Mouse (Mus musculus) heart, embryonic 10.5 days (tissue): ENCODE measurements around the gene Pigk. TPM values are rescaled to one million over a fixed set of nuclear protein-coding genes. Genes with fewer than 3 reads are reported as not detected.

ENCODE experiments used
- DNase-seq: peaks from one replicate; pipeline ENCODE4 v3.0.0-alpha.2; 2017; ENCODE audit warnings: low spot score
- H3K27ac ChIP-seq: fragments of 300-500 bp; sonication (generic); 2 replicates; pipeline ENCODE4 v1.5.1; 2016; ENCODE audit warnings: mild to moderate bottlenecking
- H3K27me3 ChIP-seq: fragments of 300-500 bp; sonication (generic); 2 replicates; pipeline ENCODE4 v1.6.1; 2016; ENCODE audit warnings: mild to moderate bottlenecking; ENCODE audit not compliant: poor library complexity, insufficient read depth, severe bottlenecking
- H3K36me3 ChIP-seq: fragments of 300-500 bp; sonication (generic); 2 replicates; pipeline ENCODE4 v1.6.1; 2016; ENCODE audit warnings: mild to moderate bottlenecking, moderate library complexity
- H3K4me1 ChIP-seq: fragments of 300-500 bp; sonication (generic); 2 replicates; pipeline ENCODE4 v1.6.1; 2016; ENCODE audit warnings: mild to moderate bottlenecking
- H3K4me3 ChIP-seq: fragments of 300-500 bp; sonication (generic); 2 replicates; pipeline ENCODE4 v1.5.1; 2016; ENCODE audit warnings: mild to moderate bottlenecking, moderate library complexity
- H3K9me3 ChIP-seq: fragments of 300-500 bp; sonication (generic); 2 replicates; pipeline ENCODE4 v1.6.1; 2016; ENCODE audit warnings: mild to moderate bottlenecking, moderate library complexity
- WGBS: fragments of 180-500 bp; shearing (Covaris S2); methylation state at CpG from one replicate; pipeline ENCODE4 v1.1.7; 2016; 5-methylcytosine and 5-hydroxymethylcytosine counted together
- polyA plus RNA-seq: library from polyadenylated mRNA; unstranded; fragments of >200 nt; fragmentation: Nextera tagmentation; extraction: Ambion mirVana; gene quantifications from 2 replicates; pipeline ENCODE4 v1.2.1, GENCODE M21; 2016

Pigk gene
- polyA plus RNA-seq, 1 experiment from 2014 or later: 47.3 TPM

DNA sequence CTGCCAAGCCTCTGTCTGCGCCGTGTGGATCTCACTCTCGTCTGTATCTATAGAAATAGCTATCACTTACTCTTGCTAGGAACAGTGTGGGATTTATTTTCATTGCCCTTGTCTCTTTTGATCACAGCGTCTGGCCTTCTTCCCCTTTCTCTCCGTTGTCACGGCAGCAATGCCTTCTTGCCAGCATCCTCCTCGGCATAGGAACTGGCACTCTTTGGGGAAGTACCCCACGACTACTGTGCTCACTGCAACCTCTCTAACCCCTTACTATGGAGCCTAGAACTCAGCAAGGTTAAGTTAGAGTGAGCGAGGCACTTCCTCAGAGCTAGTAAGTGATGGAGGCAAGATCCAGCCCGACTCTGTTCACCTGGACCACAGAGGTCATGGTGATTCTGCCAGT, 191.9 kb downstream of the Pigk start:
- Histone ChIP-seq H3K9me3 (no peaks in the 10 kb centered on the region), H3K4me3 (no peak overlapping the region), H3K27me3 (no peaks in the 10 kb centered on the region), H3K36me3 (no peaks in the 10 kb centered on the region), H3K27ac (no peak overlapping the region), H3K4me1 (no peaks in the 10 kb centered on the region)
- WGBS: 75% methylated on average over 10 of the region's 10 CpGs
- no peak for DNase-seq

GRCm38 (mm10) chr3:152907087-152907486, 193.2 kb downstream of the Pigk start:
- no peak overlapping the region for H3K27ac ChIP-seq
- no peak for DNase-seq
- no peaks in the 10 kb centered on the region for H3K36me3 ChIP-seq
- no peaks in the 10 kb centered on the region for H3K27me3 ChIP-seq
- 74% methylated on average over 5 of the region's 5 CpGs for WGBS
- no peaks in the 10 kb centered on the region for H3K9me3 ChIP-seq
- no peak overlapping the region for H3K4me3 ChIP-seq
- H3K4me1 ChIP-seq: peaks cover 11% of the 10 kb centered on the region

DNA sequence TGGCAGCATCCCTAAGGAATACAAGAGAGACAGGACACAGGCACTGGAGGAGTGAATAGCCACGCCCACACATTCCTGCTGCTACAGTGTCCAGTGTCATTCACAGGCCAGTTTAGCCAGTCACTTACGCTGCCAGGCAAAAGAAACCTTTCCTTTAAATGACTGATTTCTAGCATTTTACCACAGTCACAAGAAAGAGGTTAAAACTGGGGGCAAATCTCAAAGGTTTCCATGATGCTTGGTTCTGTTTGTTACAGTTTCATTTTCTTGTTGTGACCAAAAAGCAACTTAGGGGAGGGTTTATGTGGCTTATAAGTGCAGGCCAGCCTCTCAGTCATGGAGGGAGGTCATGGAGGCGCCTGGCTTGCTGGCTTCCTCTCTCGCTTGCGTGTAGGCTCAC, 193.8 kb downstream of the Pigk start:
- Histone ChIP-seq H3K36me3 (no peaks in the 10 kb centered on the region), H3K9me3 (no peaks in the 10 kb centered on the region), H3K27ac (no peak overlapping the region), H3K4me3 (no peak overlapping the region), H3K4me1 (peaks cover 17% of the 10 kb centered on the region), H3K27me3 (no peaks in the 10 kb centered on the region)
- 76% methylated on average over 5 of the region's 5 CpGs for WGBS
- DNase-seq: no peak

DNA sequence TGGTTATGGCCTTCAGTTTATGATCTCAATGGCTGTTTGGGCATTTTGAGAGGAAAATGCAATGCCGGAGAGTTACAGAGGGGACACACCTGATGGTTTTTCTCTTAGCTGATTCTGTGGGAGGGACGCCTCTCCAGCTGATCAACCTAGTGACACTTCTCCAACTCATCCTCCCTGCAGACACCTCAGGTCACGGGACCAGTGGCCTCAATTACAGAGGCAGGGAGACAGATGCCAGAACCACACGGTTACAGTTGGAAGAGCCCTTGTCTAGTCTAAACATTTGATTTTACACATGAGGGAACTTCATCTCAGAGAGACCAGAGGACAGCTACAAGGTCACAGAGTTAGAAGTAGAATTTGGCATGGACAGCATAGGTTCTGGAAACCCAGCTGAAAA, 197.7 kb downstream of the Pigk start:
- Histone ChIP-seq H3K9me3 (no peaks in the 10 kb centered on the region), H3K36me3 (no peaks in the 10 kb centered on the region), H3K27ac (no peak overlapping the region), H3K4me3 (no peak overlapping the region), H3K27me3 (no peaks in the 10 kb centered on the region), H3K4me1 (peaks cover 19% of the 10 kb centered on the region)
- no peak for DNase-seq
- WGBS: 87% methylated on average over 4 of the region's 4 CpGs

DNA sequence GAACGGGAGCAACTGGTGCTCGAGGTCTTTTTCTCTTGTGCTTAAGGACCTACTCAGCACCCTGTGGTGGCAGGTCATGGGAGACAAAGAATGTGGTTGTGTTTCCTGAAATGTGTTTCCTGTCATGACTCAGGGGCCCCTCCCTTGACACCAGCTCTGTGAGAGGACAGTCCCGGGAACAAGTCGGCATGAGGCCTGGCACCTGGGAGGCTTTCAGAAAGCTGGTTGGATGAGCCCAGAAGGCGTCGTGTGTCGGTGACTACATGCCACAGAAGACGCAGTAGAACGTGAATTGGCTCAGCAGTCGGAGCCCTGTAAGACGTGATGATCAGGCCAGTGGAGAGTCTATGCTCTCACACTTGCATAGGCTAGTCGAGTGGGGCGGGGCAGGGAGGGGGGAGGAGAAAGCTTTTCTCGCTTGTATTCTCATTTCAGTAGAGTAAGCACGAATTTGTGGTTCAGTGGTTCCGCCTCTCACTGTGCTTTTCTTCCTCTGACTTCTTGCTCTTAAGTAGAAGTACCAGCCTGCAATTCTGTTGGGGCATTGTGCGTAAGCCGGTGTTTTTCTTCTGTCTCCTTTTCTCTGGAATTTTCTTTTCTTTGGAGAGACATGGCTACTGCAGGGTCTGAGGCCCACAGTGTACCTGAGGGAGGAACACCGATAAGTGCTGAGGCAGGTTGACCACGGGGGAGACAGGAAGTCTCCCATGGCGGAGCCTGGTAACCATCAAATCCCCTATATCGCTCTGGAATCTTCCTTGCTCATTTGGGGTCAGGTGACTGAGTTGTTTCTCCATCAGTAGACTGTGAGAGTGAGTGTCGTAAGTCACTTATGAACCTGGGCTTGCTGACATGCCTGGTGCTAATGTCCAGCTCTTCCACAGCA, 198.6 kb downstream of the Pigk start:
- no peaks in the 10 kb centered on the region for H3K36me3 ChIP-seq
- H3K4me3 ChIP-seq: no peak overlapping the region
- DNase-seq: no peak
- H3K27ac ChIP-seq: no peak overlapping the region
- H3K27me3 ChIP-seq: no peaks in the 10 kb centered on the region
- H3K9me3 ChIP-seq: no peaks in the 10 kb centered on the region
- peaks cover 19% of the 10 kb centered on the region for H3K4me1 ChIP-seq
- WGBS: 77% methylated on average over 23 of the region's 23 CpGs

GRCm38 (mm10) chr3:152913150-152913549, 199.2 kb downstream of the Pigk start:
- H3K27ac ChIP-seq: no peak overlapping the region
- DNase-seq: no peak
- H3K4me3 ChIP-seq: no peak overlapping the region
- no peaks in the 10 kb centered on the region for H3K36me3 ChIP-seq
- H3K27me3 ChIP-seq: no peaks in the 10 kb centered on the region
- peaks cover 19% of the 10 kb centered on the region for H3K4me1 ChIP-seq
- H3K9me3 ChIP-seq: no peaks in the 10 kb centered on the region
- 77% methylated on average over 10 of the region's 10 CpGs for WGBS

DNA sequence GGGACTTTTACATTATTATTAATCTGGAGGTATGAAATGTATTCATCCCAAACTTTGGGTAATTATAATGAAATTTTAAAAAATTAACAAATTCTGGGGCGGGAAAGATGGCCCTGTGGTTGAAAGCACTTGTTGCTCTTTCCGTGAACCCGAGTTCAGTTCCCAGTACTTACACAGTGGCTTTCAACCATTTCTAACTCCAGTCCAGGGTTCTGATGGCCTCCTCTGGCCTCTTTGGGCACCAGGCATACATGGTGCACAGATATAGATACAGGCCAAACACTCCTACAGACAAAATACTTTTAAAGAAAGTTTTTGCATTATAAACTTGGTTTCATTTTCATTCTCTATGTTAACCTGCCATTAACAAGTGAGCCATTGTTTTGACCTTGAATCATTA, 199.7 kb downstream of the Pigk start:
- H3K4me3 ChIP-seq: no peak overlapping the region
- no peaks in the 10 kb centered on the region for H3K27me3 ChIP-seq
- peaks cover 19% of the 10 kb centered on the region for H3K4me1 ChIP-seq
- no peaks in the 10 kb centered on the region for H3K9me3 ChIP-seq
- no peak for DNase-seq
- no peaks in the 10 kb centered on the region for H3K36me3 ChIP-seq
- 90% methylated on average over 3 of the region's 3 CpGs for WGBS
- H3K27ac ChIP-seq: no peak overlapping the region

GRCm38 (mm10) chr3:152914376-152914775, 200.5 kb downstream of the Pigk start:
- Histone ChIP-seq H3K9me3 (no peaks in the 10 kb centered on the region), H3K27me3 (no peaks in the 10 kb centered on the region), H3K36me3 (no peaks in the 10 kb centered on the region), H3K4me3 (no peak overlapping the region), H3K4me1 (peaks cover 19% of the 10 kb centered on the region), H3K27ac (no peak overlapping the region)
- WGBS: 88% methylated on average over 6 of the region's 6 CpGs
- no peak for DNase-seq

DNA sequence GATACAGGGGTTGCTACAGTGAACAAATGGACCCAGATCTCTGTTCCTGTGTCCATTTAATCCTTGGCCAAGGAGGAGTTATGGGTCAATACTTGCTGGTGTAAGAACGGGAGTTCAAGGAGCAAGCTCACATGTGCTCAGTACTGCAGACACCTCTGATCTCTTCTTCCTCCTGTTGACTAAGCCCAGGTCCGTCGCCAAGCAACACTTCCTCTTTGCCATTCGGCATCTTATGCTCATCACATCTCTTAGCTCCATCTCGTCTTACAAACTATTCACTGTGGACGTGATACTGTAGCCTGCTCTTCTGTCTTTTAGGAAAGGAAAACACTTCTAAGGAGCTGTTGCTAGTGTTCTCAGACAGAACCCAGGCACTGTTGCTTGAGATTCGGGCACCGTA, 203.7 kb downstream of the Pigk start:
- no peak overlapping the region for H3K27ac ChIP-seq
- no peaks in the 10 kb centered on the region for H3K36me3 ChIP-seq
- no peaks in the 10 kb centered on the region for H3K9me3 ChIP-seq
- DNase-seq: no peak
- peaks cover 3% of the 10 kb centered on the region; the same call in 1 of the 2 replicates for H3K4me1 ChIP-seq
- H3K27me3 ChIP-seq: no peaks in the 10 kb centered on the region
- 79% methylated on average over 8 of the region's 8 CpGs for WGBS
- H3K4me3 ChIP-seq: no peak overlapping the region

DNA sequence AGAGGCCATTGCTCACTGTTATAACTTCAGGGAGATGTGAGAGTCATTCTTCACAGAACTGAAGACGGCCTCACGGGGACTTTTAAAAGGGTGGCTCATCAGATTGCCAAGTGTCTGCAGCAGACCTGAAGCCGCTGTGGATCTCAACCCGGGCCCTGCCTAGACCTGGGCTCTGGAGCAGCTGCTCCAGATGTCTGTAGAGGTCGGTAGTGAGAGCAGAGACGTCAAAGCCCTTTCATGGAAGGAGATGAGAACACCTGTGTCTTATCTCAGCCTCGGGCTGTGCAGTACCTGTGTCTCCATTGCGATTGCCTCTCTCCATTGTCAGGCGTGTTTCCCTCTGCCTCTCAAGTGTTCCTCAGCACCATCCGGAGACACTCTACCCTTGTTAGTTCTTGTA, 205.2 kb downstream of the Pigk start:
- 68% methylated on average over 10 of the region's 10 CpGs for WGBS
- no peaks in the 10 kb centered on the region for H3K27me3 ChIP-seq
- no peaks in the 10 kb centered on the region for H3K9me3 ChIP-seq
- H3K4me1 ChIP-seq: peaks cover 6% of the 10 kb centered on the region; the same call in 1 of the 2 replicates
- DNase-seq: no peak
- no peak overlapping the region for H3K27ac ChIP-seq
- no peak overlapping the region for H3K4me3 ChIP-seq
- no peaks in the 10 kb centered on the region for H3K36me3 ChIP-seq

DNA sequence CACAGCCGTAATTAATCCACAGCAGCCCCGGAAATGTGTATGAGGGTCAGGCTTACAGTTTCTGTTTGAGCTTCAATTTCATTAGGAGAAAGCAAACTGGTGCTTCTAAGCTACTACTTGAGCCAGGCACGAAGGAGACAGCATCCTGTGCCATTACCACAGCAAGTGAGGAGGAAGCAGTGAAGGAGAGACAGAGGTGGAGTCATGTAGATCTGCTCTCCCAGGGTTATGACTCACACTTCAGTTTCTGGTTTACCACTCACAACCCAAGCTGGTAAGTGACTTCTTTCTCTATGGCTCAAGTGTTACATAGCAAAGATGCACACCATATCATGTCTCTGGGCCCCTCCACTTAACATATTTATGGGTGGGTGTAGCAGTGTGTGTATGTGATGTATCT, 206.5 kb downstream of the Pigk start:
- 82% methylated on average over 3 of the region's 3 CpGs for WGBS

GRCm38 (mm10) chr3:152923530-152923929, 209.6 kb downstream of the Pigk start:
- Histone ChIP-seq H3K9me3 (no peaks in the 10 kb centered on the region), H3K4me1 (peaks cover 17% of the 10 kb centered on the region), H3K4me3 (no peak overlapping the region), H3K27me3 (no peaks in the 10 kb centered on the region), H3K27ac (no peak overlapping the region), H3K36me3 (no peaks in the 10 kb centered on the region)
- 72% methylated on average over 15 of the region's 15 CpGs for WGBS
- no peak for DNase-seq

More for the DNA sequence above, 206.5 kb downstream of the Pigk start:
- Histone ChIP-seq H3K4me3 (no peak overlapping the region), H3K27ac (no peak overlapping the region), H3K36me3 (no peaks in the 10 kb centered on the region), H3K27me3 (no peaks in the 10 kb centered on the region), H3K9me3 (no peaks in the 10 kb centered on the region), H3K4me1 (peaks cover 6% of the 10 kb centered on the region; the same call in 1 of the 2 replicates)
- no peak for DNase-seq

DNA sequence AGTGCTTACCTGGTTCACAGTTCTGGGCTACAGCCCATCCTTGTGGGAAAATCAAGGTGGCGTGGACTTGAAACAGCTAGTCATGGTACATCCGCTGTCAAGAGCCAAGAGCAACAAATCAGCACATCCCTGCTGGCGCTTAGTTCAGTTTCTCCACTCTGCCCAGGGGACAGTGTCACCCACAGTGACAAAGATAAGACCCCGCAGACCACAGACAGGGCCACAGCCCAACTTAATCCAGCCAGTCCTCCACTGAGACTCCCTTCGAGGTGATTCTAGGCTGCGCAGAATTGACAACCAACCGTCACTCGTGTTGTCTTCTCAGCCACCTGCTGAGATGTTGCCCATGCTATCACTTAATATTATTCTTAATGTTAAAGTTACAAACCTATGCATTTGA, 211.5 kb downstream of the Pigk start:
- Histone ChIP-seq H3K27me3 (peaks cover 3% of the 10 kb centered on the region; the same call in 1 of the 2 replicates), H3K9me3 (no peaks in the 10 kb centered on the region), H3K36me3 (no peaks in the 10 kb centered on the region), H3K4me3 (no peak overlapping the region), H3K4me1 (peaks cover 33% of the 10 kb centered on the region), H3K27ac (no peak overlapping the region)
- no peak for DNase-seq
- WGBS: 68% methylated on average over 8 of the region's 8 CpGs
